Mouse (Mus musculus) thymus, postnatal 10 days (tissue): Measurements from ENCODE around the gene Peak1.

Source experiments
- DNase-seq, 2 experiments: peaks; one replicate each; pipeline ENCODE4 v3.0.0; 2021; ENCODE audit warnings: low spot score in 2 of 2

Gene Peak1

GRCm38 (mm10) chr9:56200200-56200599 is 217.7 kb downstream of the Peak1 start:
- no peak for DNase-seq

- no peak for DNase-seq
Observed at GRCm38 (mm10) chr9:56196921-56197320, 220.9 kb downstream of the Peak1 start.

GRCm38 (mm10) chr9:56195193-56195592 is 222.7 kb downstream of the Peak1 start:
- DNase-seq, result no peak

GRCm38 (mm10) chr9:56191498-56192455 is 226.1 kb downstream of the Peak1 start:
- no peak for DNase-seq

GRCm38 (mm10) chr9:56180118-56180781 is 237.6 kb downstream of the Peak1 start:
- no peak for DNase-seq

- peak; percentile 43 to 59 for DNase-seq
Observed at GRCm38 (mm10) chr9:56179416-56180117, 238.3 kb downstream of the Peak1 start.

GRCm38 (mm10) chr9:56177354-56177753 is 240.5 kb downstream of the Peak1 start:
- no peak for DNase-seq

GRCm38 (mm10) chr9:56175316-56175715 is 242.6 kb downstream of the Peak1 start:
- DNase-seq, result no peak

GRCm38 (mm10) chr9:56167690-56168089 is 250.2 kb downstream of the Peak1 start:
- no peak for DNase-seq

GRCm38 (mm10) chr9:56166161-56166560 is 251.7 kb downstream of the Peak1 start:
- no peak for DNase-seq

GRCm38 (mm10) chr9:56165377-56165776 is 252.5 kb downstream of the Peak1 start, which contains the start of gene Tspan3:
TSS of gene Tspan3 (minus strand) at chr9:56165477.
- DNase-seq, result no peak

GRCm38 (mm10) chr9:56160341-56161141 is 257.3 kb downstream of the Peak1 start:
- DNase-seq, result peak; percentile 86

- no peak for DNase-seq
Observed at GRCm38 (mm10) chr9:56159456-56159855, 258.4 kb downstream of the Peak1 start.

GRCm38 (mm10) chr9:56158077-56158476 is 259.8 kb downstream of the Peak1 start:
- no peak for DNase-seq

- no peak for DNase-seq
Observed at GRCm38 (mm10) chr9:56154572-56154971, 263.3 kb downstream of the Peak1 start.

GRCm38 (mm10) chr9:56152482-56153007 is 265.3 kb downstream of the Peak1 start:
- no peak for DNase-seq

GRCm38 (mm10) chr9:56151745-56152481 is 266.0 kb downstream of the Peak1 start:
- DNase-seq, result no peak
